Mouse (Mus musculus): ENCODE results near the gene Zfp524.
"Not testable (repeated sequence)": the region's sequence is repeated elsewhere in the genome, so short reads cannot be mapped to it uniquely, and the experiment has no call there.

Zfp524 gene

GRCm38 (mm10) chr7:5014251-5015117, at the start of gene Zfp524, which contains the start of gene Fiz1:
Zfp524 (plus strand) TSS chr7:5014415.
Fiz1 (minus strand) TSS chr7:5014697.
- peak; percentile 99 for DNase-seq (ENCODE audit: low read depth, low spot score)

GRCm38 (mm10) chr7:4964988-4965387, 49.2 kb upstream of the Zfp524 start:
- DNase-seq (ENCODE audit: low read depth, low spot score) = no peak

- no peak for DNase-seq (ENCODE audit: low read depth, low spot score)
Measured at GRCm38 (mm10) chr7:4971068-4971467, 43.1 kb upstream of the Zfp524 start, which contains the start of gene Sbk3. Sbk3 (minus strand) TSS chr7:4971168.

GRCm38 (mm10) chr7:4971710-4972109, 42.5 kb upstream of the Zfp524 start:
- no peak for DNase-seq (ENCODE audit: low read depth, low spot score)

GRCm38 (mm10) chr7:4972321-4973047, 41.7 kb upstream of the Zfp524 start:
- peak; percentile 10 for DNase-seq (ENCODE audit: low read depth, low spot score)

- no peak for DNase-seq (ENCODE audit: low read depth, low spot score)
Measured at GRCm38 (mm10) chr7:4975455-4975854, 38.8 kb upstream of the Zfp524 start.

- no peak for DNase-seq (ENCODE audit: low read depth, low spot score)
Measured at GRCm38 (mm10) chr7:4976832-4977231, 37.4 kb upstream of the Zfp524 start.

DNA sequence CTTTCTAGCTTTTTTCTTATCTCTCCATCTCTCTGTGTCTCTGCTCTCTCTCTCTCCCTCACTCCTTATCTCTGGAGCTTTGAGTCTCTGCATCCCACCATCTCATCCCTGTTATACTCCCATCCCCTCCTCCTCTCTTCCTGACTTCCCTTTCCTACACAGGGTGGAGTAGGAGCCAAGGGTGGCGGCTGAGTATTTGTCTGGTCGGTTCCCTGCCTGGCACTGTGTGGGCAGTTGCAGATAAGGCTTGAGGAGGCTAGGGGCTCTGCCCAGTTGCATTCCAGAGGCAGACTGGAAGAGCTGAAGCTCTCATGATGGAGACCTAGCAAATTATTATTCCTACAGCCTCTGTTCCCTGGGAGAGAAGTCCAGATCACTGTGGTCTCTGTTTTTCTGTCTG, 26.0 kb upstream of the Zfp524 start:
- no peak for DNase-seq (ENCODE audit: low read depth, low spot score)

- DNase-seq (ENCODE audit: low read depth, low spot score) = no peak
Measured at GRCm38 (mm10) chr7:4993347-4993998, 20.7 kb upstream of the Zfp524 start.

DNA sequence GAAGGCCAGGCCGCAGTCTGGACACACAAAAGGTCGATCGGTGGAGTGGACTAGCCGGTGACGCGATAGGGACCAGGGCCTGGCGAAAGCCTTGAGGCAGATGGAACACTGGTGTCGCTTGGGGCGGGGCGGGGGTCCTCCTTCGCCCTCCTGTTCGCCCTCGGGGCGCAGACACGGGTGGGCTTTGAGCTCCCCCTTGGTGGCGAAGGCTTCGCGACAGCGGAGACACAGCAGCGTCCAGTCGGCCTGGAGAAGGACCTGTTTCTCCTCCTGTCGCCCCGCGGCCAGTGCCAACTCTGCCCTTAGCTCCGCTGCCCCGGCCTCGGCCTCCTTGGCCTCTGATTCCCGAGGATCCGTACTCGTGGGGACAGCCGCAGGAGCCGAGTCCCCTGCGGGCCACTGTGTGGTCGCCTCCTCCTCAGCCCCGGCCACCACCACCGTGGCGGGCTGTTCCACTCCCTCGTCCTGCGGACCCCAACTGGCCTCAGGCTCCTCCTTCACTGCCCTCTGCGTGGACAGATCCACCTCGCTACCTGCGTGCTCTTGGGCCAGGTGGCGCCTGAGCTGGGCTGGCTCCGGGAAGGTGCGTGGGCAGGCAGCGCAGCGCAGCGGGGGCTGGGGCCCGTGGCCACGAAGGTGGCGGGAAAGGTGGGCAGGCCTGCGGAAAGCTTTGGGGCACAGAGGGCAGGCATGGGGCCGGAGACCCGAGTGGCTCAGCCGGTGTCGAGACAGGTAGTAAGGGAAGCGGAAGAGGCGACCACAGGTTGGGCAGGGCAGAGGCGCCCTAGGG, 20.0 kb upstream of the Zfp524 start:
- DNase-seq (ENCODE audit: low read depth, low spot score) = no peak

GRCm38 (mm10) chr7:4995268-4996002, 18.8 kb upstream of the Zfp524 start:
- DNase-seq (ENCODE audit: low read depth, low spot score) = no peak

- DNase-seq (ENCODE audit: low read depth, low spot score) = peak; percentile 83
Measured at GRCm38 (mm10) chr7:4996003-4996895, 18.0 kb upstream of the Zfp524 start, which contains the start of gene Zfp579. Zfp579 (minus strand) TSS chr7:4996158.

DNA sequence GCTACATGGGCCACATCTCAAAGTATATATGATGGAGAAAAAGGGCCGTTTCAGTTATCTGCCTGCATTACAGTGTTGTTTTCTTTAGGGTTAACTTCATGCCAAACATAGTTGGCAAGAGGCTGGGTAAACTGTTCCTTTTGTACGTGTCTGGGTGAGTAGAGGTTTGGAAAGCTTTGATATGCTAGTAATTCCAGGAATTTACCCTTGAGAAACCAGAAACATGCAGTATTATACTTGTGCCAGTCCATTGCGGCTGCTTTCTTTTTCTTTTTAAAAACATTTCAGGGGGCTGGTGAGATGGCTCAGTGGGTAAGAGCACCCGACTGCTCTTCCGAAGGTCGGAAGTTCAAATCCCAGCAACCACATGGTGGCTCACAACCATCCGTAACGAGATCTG, 17.3 kb upstream of the Zfp524 start:
- no peak for DNase-seq (ENCODE audit: low read depth, low spot score)

DNA sequence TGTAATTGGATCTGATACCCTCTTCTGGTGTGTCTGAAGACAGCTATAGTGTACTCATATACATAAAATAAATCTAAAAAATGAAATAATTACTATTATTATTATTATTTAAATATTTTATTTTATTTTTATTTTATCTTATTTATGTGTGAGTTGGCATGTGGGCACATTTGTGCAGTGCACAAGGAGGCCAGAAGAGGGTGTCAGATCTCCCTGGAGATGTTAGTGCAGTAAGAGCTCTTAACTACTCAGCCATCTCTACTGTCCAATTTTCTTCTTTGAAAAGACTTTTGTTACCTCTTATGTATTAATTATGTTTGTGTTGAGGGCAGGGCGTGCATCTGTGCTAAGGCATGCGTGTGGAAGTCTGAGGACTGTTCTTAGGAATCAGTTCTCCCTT, 14.3 kb upstream of the Zfp524 start:
- peak; percentile 54 for DNase-seq (ENCODE audit: low read depth, low spot score)

GRCm38 (mm10) chr7:5002876-5003275, 11.3 kb upstream of the Zfp524 start:
- not testable (repeated sequence) for DNase-seq (ENCODE audit: low read depth, low spot score)

DNA sequence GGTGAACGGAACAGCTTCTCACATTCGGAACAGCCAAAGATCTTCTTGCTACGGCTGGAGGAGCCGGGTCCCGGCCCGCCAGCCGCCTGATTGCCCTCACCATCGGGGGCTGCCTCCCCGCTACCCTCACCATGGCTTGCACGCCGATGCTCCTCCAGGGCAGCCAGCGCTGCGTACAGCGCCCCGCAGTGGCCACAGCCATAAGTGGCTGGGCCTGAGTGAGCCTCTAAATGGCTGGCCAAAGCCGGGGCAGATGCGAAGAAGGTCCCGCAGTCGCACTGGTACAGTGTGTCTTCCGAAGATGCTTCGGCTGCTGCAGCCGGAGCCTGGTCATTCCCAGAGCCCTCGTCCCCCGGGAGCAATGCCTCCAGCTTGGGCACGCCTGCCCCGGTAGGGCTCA, 6.0 kb upstream of the Zfp524 start:
- DNase-seq (ENCODE audit: low read depth, low spot score) = no peak

- DNase-seq (ENCODE audit: low read depth, low spot score) = no peak
Measured at GRCm38 (mm10) chr7:5012681-5013513, 1.3 kb upstream of the Zfp524 start.

DNA sequence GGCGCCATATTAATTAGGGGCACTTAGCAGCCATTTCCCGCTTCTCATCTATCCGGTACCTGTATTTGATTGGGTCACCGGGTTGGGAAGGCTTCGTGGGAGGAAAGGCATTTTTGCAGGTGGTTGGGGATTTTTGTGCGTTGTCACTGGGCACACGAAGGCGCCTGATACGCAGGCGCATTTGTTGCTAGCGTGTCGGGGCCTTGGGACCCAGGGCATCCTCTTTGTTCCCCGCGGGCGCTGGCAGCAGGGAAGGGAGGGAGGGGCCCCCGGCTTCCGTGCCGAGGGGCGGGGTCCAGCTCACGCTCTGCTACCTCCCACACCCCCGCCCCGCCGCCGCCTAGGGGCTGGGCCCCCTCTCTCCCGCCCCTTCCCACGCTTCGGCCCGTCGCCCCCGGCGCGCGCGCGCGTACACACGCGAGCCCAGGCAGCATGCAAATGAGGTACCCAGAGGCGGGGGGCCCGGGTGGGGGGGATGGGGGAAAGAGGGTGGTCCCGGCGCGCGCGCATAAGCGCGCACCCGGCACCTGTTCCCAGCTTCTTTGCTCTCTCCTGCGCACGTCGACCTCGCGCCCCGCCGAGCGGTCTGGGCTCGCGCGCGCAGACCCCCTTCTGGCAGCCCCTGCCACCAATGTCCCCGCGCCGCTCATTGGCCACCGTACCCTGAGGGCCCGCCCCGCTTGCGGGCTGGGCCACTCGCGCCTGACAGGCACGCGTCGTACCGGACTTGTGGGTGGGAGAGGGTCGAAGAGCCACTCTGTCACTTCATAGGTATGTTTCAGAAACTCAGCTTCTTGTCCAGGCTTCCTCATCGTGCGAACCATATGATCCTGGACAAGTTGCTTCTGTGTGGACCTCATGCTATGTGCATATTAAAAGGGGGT, 1.1 kb downstream of the Zfp524 start, which contains the start of gene Gm44973:
Gene Gm44973 (plus strand): TSS at position 379 of the 884 bp plus-strand sequence.
- DNase-seq (ENCODE audit: low read depth, low spot score) = peak; percentile 97
